Mouse (Mus musculus) olfactory bulb, adult 2 months (tissue): ENCODE results near the gene Ttc30b. TPM values are rescaled to one million over a fixed set of nuclear protein-coding genes. Genes with fewer than 3 reads are reported as not detected.

Source experiments
- H3K27ac ChIP-seq: fragments of 200-500 bp; 2 replicates; pipeline ENCODE4 v1.5.1; 2012; ENCODE audit warnings: low read depth, low read length; ENCODE audit not compliant: insufficient read depth
- H3K4me1 ChIP-seq: fragments of 200-500 bp; 2 replicates; pipeline ENCODE4 v1.6.1; 2012; ENCODE audit warnings: low read length; ENCODE audit not compliant: control insufficient read depth, insufficient read depth
- H3K4me3 ChIP-seq: fragments of 200-500 bp; 2 replicates; pipeline ENCODE4 v1.5.1; 2012; ENCODE audit warnings: mild to moderate bottlenecking, low read depth, low read length, moderate library complexity; ENCODE audit not compliant: insufficient read depth
- CTCF ChIP-seq: fragments of 200-500 bp; IDR thresholded peaks from 2 replicates; pipeline ENCODE4 v1.5.1; 2012; ENCODE audit warnings: low read depth, mild to moderate bottlenecking, low read length, moderate library complexity; ENCODE audit not compliant: insufficient read depth
- POLR2A ChIP-seq: fragments of 200-500 bp; IDR thresholded peaks from 2 replicates; pipeline ENCODE4 v1.6.1; 2012; ENCODE audit warnings: mild to moderate bottlenecking, low read depth, low read length, moderate library complexity; ENCODE audit not compliant: insufficient read depth
- WGBS: fragments of 180-500 bp; shearing (Covaris S2); methylation state at CpG from one replicate; pipeline ENCODE4 v1.1.7; 2018; 5-methylcytosine and 5-hydroxymethylcytosine counted together
- polyA plus RNA-seq: library from polyadenylated mRNA; stranded (reverse); fragments of >200 nt; gene quantifications from 2 replicates; pipeline ENCODE4 v1.2.4, GENCODE M21; 2012; ENCODE audit warnings: low replicate concordance; ENCODE audit not compliant: missing spikeins, insufficient read depth, insufficient read length

The Ttc30b gene
- polyA plus RNA-seq, 1 experiment = not detected

DNA sequence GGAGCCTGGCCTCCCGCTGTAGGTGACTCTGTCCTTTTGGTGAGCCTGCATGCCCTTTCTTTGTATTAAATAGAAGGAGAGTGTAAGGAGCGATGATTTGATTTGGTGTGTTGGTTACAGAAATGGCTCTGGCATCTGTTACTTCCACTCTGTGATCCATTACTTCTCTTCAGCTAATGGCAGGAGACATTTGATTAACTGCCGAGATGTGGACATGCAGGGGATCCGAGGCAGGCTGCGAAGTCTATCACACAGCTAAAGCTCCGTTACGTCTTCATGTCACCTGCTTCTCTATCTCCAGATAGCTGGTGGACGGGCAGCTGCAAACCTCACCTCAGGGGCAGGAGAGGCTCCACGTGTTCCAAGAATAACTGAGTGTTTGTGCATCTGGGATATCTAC is 35.7 kb upstream of the Ttc30b start:
- no peak for TF ChIP-seq POLR2A
- WGBS = 81% methylated on average over 9 of the region's 9 CpGs
- Histone ChIP-seq H3K4me1 (no peaks in the 10 kb centered on the region), H3K27ac (no peak overlapping the region), H3K4me3 (no peak overlapping the region)

DNA sequence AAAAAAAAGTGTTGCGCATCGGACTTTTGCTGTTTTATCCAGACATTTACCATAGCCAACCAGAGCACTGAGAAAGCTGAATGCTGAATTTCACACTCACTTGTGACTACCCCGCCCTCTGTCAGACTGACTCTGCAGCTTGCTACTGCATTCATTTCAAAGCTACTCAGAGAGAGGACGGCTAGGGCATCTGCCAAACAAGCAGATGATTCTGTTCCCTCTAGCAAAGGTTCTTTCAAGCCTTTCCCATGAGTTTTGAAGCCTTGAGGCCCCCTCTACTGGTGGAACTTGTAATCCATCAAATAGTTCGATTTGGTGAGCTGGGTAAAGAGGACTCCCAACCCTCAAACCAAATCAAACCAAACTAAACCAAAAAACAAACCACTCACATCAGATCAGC is 26.6 kb upstream of the Ttc30b start:
- 15% methylated on average over 5 of the region's 5 CpGs for WGBS
- H3K27ac ChIP-seq = no peak overlapping the region
- H3K4me3 ChIP-seq = 0 out of 2 replicates have a peak overlapping the region, but pooled peaks have one; percentile 17
- TF ChIP-seq CTCF = no peak
- TF ChIP-seq POLR2A = no peak
- no peaks in the 10 kb centered on the region for H3K4me1 ChIP-seq

DNA sequence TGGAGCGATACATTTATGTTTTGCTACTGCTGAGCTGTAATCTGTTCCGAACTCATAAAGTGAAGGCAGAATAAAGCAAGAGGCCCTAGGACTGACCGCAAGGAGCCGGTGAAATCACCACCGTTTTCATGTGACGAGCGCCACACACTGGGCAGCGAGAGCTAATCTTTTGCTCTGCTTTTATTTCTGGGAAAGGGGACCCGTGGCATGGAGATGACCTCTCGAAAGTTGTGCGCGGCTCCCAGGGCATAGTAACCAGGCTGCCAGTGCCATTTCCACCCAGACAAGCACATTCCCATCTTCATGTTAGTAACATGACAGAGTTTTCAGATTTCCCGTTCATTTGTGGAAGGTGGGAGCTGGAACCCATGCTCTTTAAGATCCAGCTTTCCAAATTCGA is 26.1 kb upstream of the Ttc30b start:
- Histone ChIP-seq H3K27ac (no peak overlapping the region; the same call in 1 of the 2 replicates), H3K4me1 (peaks cover 2% of the 10 kb centered on the region; the same call in 1 of the 2 replicates), H3K4me3 (peak overlapping the region; percentile 17; the same call in 1 of the 2 replicates)
- TF ChIP-seq CTCF = peak; percentile 40; the same call in 1 of the 2 replicates
- TF ChIP-seq POLR2A = no peak
- WGBS = 7% methylated on average over 14 of the region's 14 CpGs

DNA sequence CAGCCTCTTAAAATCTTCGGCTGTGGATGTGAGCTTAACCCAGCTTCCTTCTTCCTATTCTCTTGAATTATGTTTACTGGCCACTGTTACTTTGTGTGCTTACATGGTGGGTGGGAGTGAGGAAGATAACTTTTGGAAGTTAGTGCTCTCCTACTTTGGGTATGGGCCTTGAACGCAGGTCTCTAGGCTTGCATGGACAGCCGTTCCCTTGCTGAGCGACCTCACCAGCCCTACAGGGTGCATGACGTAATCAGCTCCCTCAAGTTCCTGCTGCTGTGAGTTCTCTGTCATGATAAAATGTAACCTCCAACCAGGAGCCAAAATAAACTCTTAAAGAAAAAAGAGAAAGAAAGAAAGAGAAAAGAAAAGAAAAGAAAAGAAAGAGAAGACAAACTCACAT is 25.7 kb upstream of the Ttc30b start:
- 65% methylated on average over 5 of the region's 5 CpGs for WGBS
- H3K27ac ChIP-seq = no peak overlapping the region
- no peak overlapping the region for H3K4me3 ChIP-seq

DNA sequence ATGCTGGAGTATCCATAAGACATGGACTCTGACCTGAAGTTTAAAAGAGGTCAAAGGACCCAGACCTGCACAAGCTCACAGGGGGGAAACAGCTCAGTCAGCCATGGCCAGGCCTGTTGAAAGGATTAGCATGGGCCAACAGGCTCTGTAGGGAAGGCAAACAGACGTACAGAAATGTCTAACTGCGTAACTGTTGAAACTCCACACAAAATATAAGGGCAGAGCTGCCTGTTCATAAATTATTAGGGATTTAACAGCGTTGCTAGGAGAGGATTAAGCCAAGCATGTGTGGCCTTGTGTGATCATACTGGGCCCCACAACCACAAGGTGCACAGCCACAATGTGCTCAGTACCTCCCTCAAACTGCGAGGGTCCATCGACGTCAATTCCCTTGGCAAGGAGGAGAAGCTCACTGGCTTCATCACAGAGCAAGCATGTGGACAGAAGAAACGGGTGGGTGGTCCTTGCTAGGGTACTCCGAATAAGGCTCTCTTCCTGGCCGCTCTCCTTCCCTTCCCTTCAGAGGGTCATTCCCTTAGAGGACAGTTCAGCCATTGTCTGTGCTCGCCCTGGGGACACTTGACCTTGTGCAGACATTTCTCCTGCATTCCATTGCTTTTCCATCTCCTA is 24.9 kb upstream of the Ttc30b start:
- Histone ChIP-seq H3K4me1 (peaks cover 2% of the 10 kb centered on the region; the same call in 1 of the 2 replicates), H3K4me3 (no peak overlapping the region), H3K27ac (no peak overlapping the region)
- WGBS = 80% methylated on average over 10 of the region's 10 CpGs
- TF ChIP-seq CTCF = no peak
- no peak for TF ChIP-seq POLR2A

More for the DNA sequence above, 25.7 kb upstream of the Ttc30b start:
- peaks cover 2% of the 10 kb centered on the region; the same call in 1 of the 2 replicates for H3K4me1 ChIP-seq
- no peak for TF ChIP-seq CTCF
- no peak for TF ChIP-seq POLR2A

DNA sequence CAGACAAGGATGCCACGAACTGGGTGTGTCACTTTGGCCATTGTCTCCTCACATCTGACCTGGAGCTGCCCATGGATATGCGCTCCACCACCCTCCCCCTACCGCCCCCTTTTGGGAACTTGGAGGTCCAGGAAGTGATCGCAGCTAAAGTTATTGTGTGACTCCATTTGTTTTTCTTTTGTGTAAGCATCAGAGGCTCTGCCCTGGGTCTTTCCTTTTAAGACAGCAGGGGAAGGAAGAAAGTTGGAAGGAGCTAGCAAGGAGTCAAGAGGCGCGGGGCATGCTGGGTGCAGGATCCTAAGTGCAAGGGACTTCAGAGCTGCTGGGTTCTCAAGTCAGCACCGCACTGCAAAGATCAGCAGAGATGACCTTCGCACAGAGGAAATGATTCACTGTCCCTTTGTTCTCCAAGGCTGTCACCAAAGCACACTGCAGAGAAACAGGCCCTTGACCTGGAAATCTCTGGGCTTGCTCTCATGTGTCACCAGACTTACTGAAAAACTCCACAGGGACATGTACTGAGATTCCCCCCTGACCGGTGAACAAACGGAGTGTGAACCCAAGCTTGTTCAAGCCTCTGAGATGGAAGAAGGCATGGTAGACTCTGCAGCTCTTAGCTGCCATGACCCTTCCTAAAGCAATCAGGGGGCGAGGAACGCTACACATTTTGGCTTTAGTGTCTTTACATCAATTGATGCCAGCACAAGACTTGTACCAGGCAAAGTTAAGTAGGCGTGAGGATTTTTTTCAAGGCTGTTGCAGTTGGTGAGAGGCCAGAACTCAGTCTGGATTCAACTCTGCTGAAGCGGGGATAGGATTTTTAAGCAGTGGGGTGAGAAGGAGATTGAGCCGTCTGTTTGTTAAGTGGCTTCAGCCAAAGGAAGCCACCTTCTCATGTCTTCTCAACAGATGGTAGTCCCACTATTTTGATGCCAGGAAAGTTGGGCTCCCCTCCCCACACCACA is 22.3 kb upstream of the Ttc30b start:
- H3K27ac ChIP-seq = no peak overlapping the region
- TF ChIP-seq POLR2A (no peak), CTCF (no peak)
- no peak overlapping the region for H3K4me3 ChIP-seq
- H3K4me1 ChIP-seq = peaks cover 2% of the 10 kb centered on the region; the same call in 1 of the 2 replicates
- WGBS = 69% methylated on average over 15 of the region's 15 CpGs

DNA sequence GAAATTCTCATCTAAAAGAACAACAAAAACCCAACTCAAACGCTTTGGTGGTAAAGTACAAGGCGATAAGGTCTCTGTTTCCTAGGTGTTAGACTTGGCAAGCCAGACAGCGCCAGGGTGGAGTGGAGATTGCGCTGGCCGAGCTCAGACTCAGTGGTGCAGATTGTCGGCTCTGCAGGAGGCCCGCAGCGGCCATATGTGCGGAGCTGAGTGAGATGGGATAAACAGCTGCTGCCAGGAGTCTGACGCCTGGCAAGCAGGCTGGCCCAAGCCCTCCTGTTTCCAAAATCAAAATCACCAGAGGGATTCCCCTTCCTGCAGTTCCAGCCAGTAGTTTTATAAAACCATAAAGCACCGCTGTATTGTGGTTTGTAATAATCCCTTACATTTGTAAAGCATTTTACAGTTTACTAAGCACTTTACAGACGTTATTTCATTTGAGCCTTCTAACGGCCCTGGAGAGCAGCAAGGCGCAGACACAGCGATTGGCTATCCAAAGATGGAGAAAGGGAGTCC is 21.5 kb upstream of the Ttc30b start:
- TF ChIP-seq POLR2A (no peak), CTCF (no peak)
- Histone ChIP-seq H3K4me1 (peaks cover 2% of the 10 kb centered on the region; the same call in 1 of the 2 replicates), H3K27ac (no peak overlapping the region), H3K4me3 (no peak overlapping the region)
- 27% methylated on average over 15 of the region's 15 CpGs for WGBS

DNA sequence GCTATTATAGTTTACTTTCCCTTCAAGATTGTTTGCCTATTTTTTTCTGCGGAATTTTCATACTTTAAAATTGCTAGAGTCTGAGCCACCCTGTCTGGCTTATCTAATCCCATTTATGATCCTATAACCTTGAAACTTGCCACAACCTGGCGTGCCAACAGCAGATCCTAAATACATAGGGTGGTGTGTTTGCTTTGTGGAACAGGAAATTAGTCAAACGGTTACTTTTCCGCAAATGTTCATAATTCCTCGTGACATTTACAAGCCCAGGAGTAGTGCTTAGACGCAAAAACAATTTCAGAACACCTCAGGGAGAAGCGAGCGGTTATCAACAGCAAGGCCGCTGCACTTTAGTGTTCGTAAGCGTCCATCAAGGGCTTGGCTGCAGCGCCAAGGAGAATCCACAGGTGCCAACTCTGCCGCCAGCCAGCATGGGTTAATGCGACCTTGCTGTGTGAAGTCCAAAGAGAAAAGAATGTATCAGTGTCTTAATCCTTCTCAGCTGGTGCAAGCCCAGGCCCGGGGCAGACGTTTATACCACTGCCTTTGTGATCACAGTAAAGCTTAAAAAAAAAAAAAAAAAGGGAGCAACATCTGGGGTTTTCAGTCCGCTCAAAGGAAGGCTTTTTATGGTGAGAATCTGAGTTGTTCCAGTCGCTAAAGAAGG is 20.9 kb upstream of the Ttc30b start:
- Histone ChIP-seq H3K4me1 (peaks cover 2% of the 10 kb centered on the region; the same call in 1 of the 2 replicates), H3K27ac (no peak overlapping the region), H3K4me3 (no peak overlapping the region)
- WGBS = 55% methylated on average over 18 of the region's 18 CpGs
- TF ChIP-seq CTCF (no peak), POLR2A (no peak)
